Mouse (Mus musculus) heart, embryonic 12.5 days (tissue): ENCODE results near the gene Wdr48. TPM values are rescaled to one million over a fixed set of nuclear protein-coding genes. Genes with fewer than 3 reads are reported as not detected.

ENCODE experiments used
- ATAC-seq: fragments of 200-750 bp; cut with Nextera tagmentation; 2 replicates; pipeline ENCODE4 v1.8.0; 2017; ENCODE audit warnings: moderate TSS enrichment, moderate library complexity; ENCODE audit not compliant: insufficient number of reproducible peaks, low FRiP score
- H3K27ac ChIP-seq: fragments of 300-500 bp; sonication (generic); 2 replicates; pipeline ENCODE4 v1.5.1; 2016; ENCODE audit warnings: mild to moderate bottlenecking, moderate library complexity; ENCODE audit not compliant: poor library complexity, severe bottlenecking
- H3K27me3 ChIP-seq: fragments of 300-500 bp; sonication (generic); replicated peaks from 2 replicates; pipeline ENCODE4 v1.6.1; 2016; ENCODE audit warnings: mild to moderate bottlenecking, moderate library complexity
- H3K36me3 ChIP-seq: fragments of 300-500 bp; sonication (generic); 2 replicates; pipeline ENCODE4 v1.6.1; 2016; ENCODE audit warnings: mild to moderate bottlenecking, moderate library complexity
- H3K4me1 ChIP-seq: fragments of 300-500 bp; sonication (generic); replicated peaks from 2 replicates; pipeline ENCODE4 v1.6.1; 2016; ENCODE audit warnings: mild to moderate bottlenecking
- H3K4me2 ChIP-seq: fragments of 300-500 bp; sonication (generic); 2 replicates; pipeline ENCODE4 v1.6.1; 2016; ENCODE audit warnings: mild to moderate bottlenecking, moderate library complexity
- H3K4me3 ChIP-seq: fragments of 300-500 bp; sonication (generic); 2 replicates; pipeline ENCODE4 v1.5.1; 2016; ENCODE audit warnings: mild to moderate bottlenecking
- H3K9ac ChIP-seq: fragments of 300-500 bp; sonication (generic); 2 replicates; pipeline ENCODE4 v1.6.1; 2016; ENCODE audit warnings: mild to moderate bottlenecking, moderate library complexity
- H3K9me3 ChIP-seq: fragments of 300-500 bp; sonication (generic); replicated peaks from 2 replicates; pipeline ENCODE4 v1.6.1; 2016; ENCODE audit warnings: mild to moderate bottlenecking, moderate library complexity
- WGBS: fragments of 180-500 bp; shearing (Covaris S2); methylation state at CpG from one replicate; pipeline ENCODE4 v1.1.7; 2016; 5-methylcytosine and 5-hydroxymethylcytosine counted together
- polyA plus RNA-seq: library from polyadenylated mRNA; unstranded; fragments of >200 nt; fragmentation: Nextera tagmentation; extraction: Ambion mirVana; gene quantifications from 2 replicates; pipeline ENCODE4 v1.2.1, GENCODE M21; 2016

Wdr48 gene
- polyA plus RNA-seq, 1 experiment from 2014 or later, result 46.0 TPM

DNA sequence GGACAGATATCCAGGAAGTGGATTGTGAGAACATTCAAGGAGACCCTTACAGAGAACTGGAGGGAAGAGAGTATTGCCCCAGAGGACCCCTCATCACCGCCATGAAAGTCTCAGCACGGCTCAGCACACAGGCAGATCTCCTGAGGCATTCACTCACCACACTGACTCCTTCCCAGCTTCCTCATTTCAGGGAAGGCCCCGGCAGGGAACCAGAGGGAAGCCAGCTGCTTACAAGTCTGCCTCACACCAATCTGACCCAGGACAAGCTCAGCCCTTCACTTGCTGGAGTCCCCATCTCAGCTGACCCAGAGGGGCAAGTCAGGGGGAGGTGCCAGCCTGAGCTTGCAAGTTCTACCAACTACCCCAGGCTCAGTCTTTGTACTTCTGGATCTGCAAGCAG, 54.1 kb downstream of the Wdr48 start:
- Histone ChIP-seq H3K9me3 (no peaks in the 10 kb centered on the region), H3K4me2 (no peak overlapping the region), H3K36me3 (no peaks in the 10 kb centered on the region), H3K4me1 (no peaks in the 10 kb centered on the region), H3K27me3 (no peaks in the 10 kb centered on the region), H3K9ac (no peak overlapping the region), H3K27ac (no peak overlapping the region), H3K4me3 (no peak overlapping the region)
- WGBS, result 35% methylated on average over 3 of the region's 3 CpGs
- no peak for ATAC-seq

GRCm38 (mm10) chr9:119950434-119950833, 55.8 kb downstream of the Wdr48 start:
- no peak overlapping the region for H3K27ac ChIP-seq
- no peaks in the 10 kb centered on the region for H3K27me3 ChIP-seq
- no peaks in the 10 kb centered on the region for H3K9me3 ChIP-seq
- no peak overlapping the region for H3K4me2 ChIP-seq
- 51% methylated on average over 6 of the region's 6 CpGs for WGBS
- H3K4me3 ChIP-seq, result no peak overlapping the region
- H3K36me3 ChIP-seq, result no peaks in the 10 kb centered on the region
- no peak overlapping the region for H3K9ac ChIP-seq
- no peak for ATAC-seq
- H3K4me1 ChIP-seq, result no peaks in the 10 kb centered on the region

DNA sequence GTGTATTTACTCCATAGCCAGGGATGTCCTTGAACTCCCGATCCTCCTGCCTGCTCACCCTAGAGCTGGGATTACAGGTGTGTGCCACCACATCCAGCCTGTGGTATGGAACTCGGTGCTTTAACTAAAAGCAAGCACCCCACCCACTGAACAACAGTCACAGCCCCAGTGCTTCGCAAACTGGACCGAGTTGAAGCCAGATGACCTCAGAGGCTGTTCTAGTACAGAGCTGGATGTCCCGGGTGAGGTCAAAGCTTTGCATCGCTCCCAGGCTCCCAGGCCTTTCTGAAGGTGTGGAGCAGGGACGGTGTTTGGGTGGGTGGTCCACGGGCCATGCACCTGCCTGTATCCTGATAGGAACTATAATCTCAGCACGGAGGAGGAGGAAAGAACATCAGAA, 56.7 kb downstream of the Wdr48 start:
- WGBS, result 83% methylated on average over 9 of the region's 9 CpGs
- no peaks in the 10 kb centered on the region for H3K36me3 ChIP-seq
- no peaks in the 10 kb centered on the region for H3K9me3 ChIP-seq
- H3K27ac ChIP-seq, result no peak overlapping the region
- H3K27me3 ChIP-seq, result no peaks in the 10 kb centered on the region
- no peak for ATAC-seq
- no peak overlapping the region for H3K4me2 ChIP-seq
- no peak overlapping the region for H3K9ac ChIP-seq
- no peak overlapping the region for H3K4me3 ChIP-seq
- H3K4me1 ChIP-seq, result no peaks in the 10 kb centered on the region

DNA sequence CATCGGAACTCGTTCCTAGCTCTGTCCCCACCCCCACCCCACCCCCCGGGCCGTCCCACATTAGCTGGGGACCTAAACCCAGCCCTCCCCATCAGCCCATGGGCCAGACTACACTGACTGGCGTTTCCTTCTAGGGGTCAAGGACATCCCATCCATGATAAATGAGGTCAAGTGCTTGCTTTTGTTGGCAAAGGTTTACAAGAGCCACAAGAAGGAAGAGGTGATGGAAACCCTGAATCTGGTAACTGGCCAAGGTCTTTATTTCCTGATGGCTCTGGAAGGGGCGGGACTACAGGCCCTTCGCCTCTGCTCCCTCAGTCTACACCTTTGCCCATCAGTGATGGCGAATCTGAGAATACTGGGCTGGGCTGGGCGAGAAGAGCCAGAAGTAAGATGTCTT, 64.2 kb downstream of the Wdr48 start:
- Histone ChIP-seq H3K36me3 (no peaks in the 10 kb centered on the region), H3K27ac (no peak overlapping the region), H3K4me2 (no peak overlapping the region), H3K4me3 (no peak overlapping the region), H3K4me1 (peaks cover 19% of the 10 kb centered on the region), H3K9me3 (no peaks in the 10 kb centered on the region), H3K27me3 (no peaks in the 10 kb centered on the region), H3K9ac (no peak overlapping the region)
- 0 out of 2 replicates have a peak, but pooled peaks have one; percentile 36 for ATAC-seq
- 66% methylated on average over 9 of the region's 9 CpGs for WGBS

DNA sequence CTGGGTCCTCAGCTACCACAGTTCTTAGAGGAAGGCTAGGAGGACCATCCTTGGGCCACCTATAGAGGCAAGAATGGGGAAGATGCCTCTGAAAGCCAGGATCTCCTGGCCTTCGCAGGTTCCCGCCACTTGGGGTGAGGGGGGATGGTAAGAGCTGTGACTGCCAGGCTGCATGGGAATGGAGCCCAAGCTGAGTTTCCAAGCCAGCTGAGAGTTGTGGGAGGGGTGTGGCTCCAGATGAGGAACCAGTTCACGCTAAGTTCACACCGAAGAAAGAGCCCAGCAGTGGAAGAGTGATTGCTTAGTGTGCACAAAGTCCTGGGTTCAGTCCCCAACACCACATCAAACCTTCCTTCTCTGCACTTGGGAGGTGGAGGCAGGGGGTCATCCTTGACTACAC, 67.5 kb downstream of the Wdr48 start:
- no peak overlapping the region for H3K4me3 ChIP-seq
- H3K36me3 ChIP-seq, result no peaks in the 10 kb centered on the region
- WGBS, result 69% methylated on average over 4 of the region's 4 CpGs
- ATAC-seq, result no peak
- H3K4me2 ChIP-seq, result peak overlapping the region; percentile 65
- H3K27ac ChIP-seq, result no peak overlapping the region
- H3K9ac ChIP-seq, result no peak overlapping the region
- H3K27me3 ChIP-seq, result no peaks in the 10 kb centered on the region
- H3K4me1 ChIP-seq, result peaks cover 19% of the 10 kb centered on the region
- H3K9me3 ChIP-seq, result no peaks in the 10 kb centered on the region

DNA sequence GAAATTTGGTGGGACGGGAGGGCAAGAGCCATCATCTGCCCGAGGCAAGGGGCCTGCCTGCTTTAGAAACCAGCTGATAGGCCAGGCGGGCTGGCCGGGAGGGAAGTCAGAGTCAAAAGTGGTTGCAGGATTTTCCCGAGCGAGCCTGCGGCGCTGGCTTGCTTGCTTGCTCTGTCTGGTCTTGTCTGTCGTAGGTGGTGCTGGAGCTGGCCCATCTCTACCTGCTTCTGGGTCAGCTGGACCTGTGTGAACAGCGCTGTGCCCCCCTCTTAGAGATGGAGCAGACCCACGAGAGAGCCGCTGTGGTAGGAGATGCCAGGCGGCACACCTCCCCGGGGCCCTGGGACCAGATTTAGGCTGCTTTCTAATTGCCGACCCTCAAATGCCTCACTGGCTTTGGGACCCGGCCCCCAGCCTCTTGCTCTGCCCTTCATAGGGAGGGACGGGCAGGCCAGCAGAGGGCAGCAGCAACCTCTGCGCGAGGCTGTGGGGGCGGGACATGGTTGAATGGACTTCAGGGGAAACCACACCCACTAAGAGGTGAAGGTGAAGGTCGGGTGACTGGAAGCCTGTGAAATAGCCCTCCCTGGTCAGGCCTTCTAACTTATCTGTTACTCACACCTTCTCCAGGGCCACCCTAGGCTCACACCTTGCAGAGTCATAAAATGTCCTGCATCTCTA, 68.4 kb downstream of the Wdr48 start:
- Histone ChIP-seq H3K36me3 (no peaks in the 10 kb centered on the region), H3K9ac (peak overlapping the region; percentile 66), H3K27ac (peak overlapping the region; percentile 59), H3K4me3 (peak overlapping the region; percentile 32), H3K27me3 (no peaks in the 10 kb centered on the region), H3K4me2 (peak overlapping the region; percentile 65), H3K4me1 (peaks cover 19% of the 10 kb centered on the region), H3K9me3 (no peaks in the 10 kb centered on the region)
- 10% methylated on average over 21 of the region's 21 CpGs for WGBS
- peak; percentile 71 for ATAC-seq

DNA sequence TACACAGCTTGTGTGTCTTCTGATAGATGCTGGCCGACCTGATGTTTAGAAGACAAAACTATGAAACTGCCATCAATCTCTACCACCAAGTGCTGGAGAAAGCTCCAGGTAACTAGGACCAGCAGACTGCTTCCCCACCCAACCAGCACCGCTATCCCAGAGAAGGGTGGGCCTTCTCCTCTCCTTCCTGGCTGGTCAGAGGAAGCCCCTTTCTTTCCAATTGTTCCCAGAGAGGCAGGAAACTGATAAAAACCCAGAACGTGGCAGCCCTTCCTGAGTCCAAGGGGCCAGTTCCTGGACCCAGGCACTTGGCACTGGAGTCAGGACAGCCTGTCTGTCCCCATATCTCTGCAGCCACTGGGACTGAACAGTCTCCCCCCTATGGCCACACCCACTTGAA, 69.5 kb downstream of the Wdr48 start:
- Histone ChIP-seq H3K9ac (no peak overlapping the region), H3K27ac (peak overlapping the region; percentile 72), H3K36me3 (no peaks in the 10 kb centered on the region), H3K9me3 (no peaks in the 10 kb centered on the region), H3K4me1 (peaks cover 18% of the 10 kb centered on the region), H3K4me3 (peak overlapping the region; percentile 13; the same call in 1 of the 2 replicates), H3K27me3 (no peaks in the 10 kb centered on the region), H3K4me2 (peak overlapping the region; percentile 8; the same call in 1 of the 2 replicates)
- 48% methylated on average over 3 of the region's 3 CpGs for WGBS
- peak; percentile 57 for ATAC-seq

- WGBS, result 76% methylated on average over 3 of the region's 3 CpGs
- no peak for ATAC-seq
- H3K9ac ChIP-seq, result no peak overlapping the region
These were observed 70.5 kb downstream of the Wdr48 start for GRCm38 (mm10) chr9:119965186-119965585.

GRCm38 (mm10) chr9:119966221-119966910, 71.7 kb downstream of the Wdr48 start:
- no peak for ATAC-seq
- 83% methylated on average over 26 of the region's 26 CpGs for WGBS
- Histone ChIP-seq H3K36me3 (peaks cover 4% of the 10 kb centered on the region), H3K4me3 (no peak overlapping the region), H3K27me3 (no peaks in the 10 kb centered on the region), H3K27ac (no peak overlapping the region), H3K9me3 (no peaks in the 10 kb centered on the region), H3K9ac (no peak overlapping the region), H3K4me2 (no peak overlapping the region), H3K4me1 (peaks cover 39% of the 10 kb centered on the region)

More at GRCm38 (mm10) chr9:119965186-119965585, 70.5 kb downstream of the Wdr48 start:
- Histone ChIP-seq H3K27me3 (no peaks in the 10 kb centered on the region), H3K4me1 (peaks cover 27% of the 10 kb centered on the region), H3K4me3 (no peak overlapping the region), H3K9me3 (no peaks in the 10 kb centered on the region), H3K36me3 (no peaks in the 10 kb centered on the region), H3K4me2 (no peak overlapping the region), H3K27ac (no peak overlapping the region)

- no peak for ATAC-seq
These were observed 75.1 kb downstream of the Wdr48 start for GRCm38 (mm10) chr9:119969811-119970210.

DNA sequence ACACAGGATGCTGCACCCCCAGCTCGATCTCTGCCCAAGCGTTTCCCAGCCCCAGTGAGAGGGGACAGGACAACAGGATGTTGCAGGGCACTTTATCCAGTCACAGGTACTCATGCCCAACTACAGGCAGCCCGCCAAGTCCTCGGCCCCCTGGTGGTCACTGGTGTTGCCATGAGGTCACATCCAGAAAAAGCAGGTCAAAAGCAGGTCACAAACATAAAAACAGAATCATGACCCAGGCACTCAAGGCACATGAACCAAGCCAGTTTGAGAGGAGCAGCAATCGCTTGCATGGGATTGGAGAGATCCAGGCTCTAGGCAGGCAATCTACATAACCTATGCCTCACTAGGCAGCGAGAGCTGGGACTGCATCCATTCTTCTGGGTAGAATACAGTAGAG, 75.5 kb downstream of the Wdr48 start:
- H3K9ac ChIP-seq, result peak overlapping the region; percentile 39; the same call in 1 of the 2 replicates
- peak overlapping the region; percentile 56 for H3K27ac ChIP-seq
- WGBS, result 32% methylated on average over 6 of the region's 6 CpGs

More at GRCm38 (mm10) chr9:119969811-119970210, 75.1 kb downstream of the Wdr48 start:
- H3K9me3 ChIP-seq, result no peaks in the 10 kb centered on the region
- H3K4me3 ChIP-seq, result no peak overlapping the region
- peaks cover 26% of the 10 kb centered on the region for H3K4me1 ChIP-seq
- H3K36me3 ChIP-seq, result peaks cover 39% of the 10 kb centered on the region
- WGBS, result 80% methylated on average over 7 of the region's 7 CpGs
- H3K4me2 ChIP-seq, result no peak overlapping the region
- H3K9ac ChIP-seq, result no peak overlapping the region
- peak overlapping the region; percentile 48; the same call in 1 of the 2 replicates for H3K27ac ChIP-seq
- no peaks in the 10 kb centered on the region for H3K27me3 ChIP-seq

More for the DNA sequence above, 75.5 kb downstream of the Wdr48 start:
- Histone ChIP-seq H3K4me2 (no peak overlapping the region), H3K27me3 (no peaks in the 10 kb centered on the region), H3K9me3 (no peaks in the 10 kb centered on the region), H3K36me3 (peaks cover 43% of the 10 kb centered on the region), H3K4me3 (no peak overlapping the region), H3K4me1 (peaks cover 26% of the 10 kb centered on the region)
- no peak for ATAC-seq
